Mouse (Mus musculus) naive thymus-derived CD4-positive, alpha-beta T cell, adult 2 months (primary cell): Measurements from ENCODE around the gene Pkd1.
A peak's percentile ranks its signal among the peaks of the same experiment; 100 is the strongest.

Source experiments
- DNase-seq: peaks from one replicate; pipeline ENCODE4 v3.0.0-alpha.2; 2011; ENCODE audit warnings: low read depth

The Pkd1 gene

DNA sequence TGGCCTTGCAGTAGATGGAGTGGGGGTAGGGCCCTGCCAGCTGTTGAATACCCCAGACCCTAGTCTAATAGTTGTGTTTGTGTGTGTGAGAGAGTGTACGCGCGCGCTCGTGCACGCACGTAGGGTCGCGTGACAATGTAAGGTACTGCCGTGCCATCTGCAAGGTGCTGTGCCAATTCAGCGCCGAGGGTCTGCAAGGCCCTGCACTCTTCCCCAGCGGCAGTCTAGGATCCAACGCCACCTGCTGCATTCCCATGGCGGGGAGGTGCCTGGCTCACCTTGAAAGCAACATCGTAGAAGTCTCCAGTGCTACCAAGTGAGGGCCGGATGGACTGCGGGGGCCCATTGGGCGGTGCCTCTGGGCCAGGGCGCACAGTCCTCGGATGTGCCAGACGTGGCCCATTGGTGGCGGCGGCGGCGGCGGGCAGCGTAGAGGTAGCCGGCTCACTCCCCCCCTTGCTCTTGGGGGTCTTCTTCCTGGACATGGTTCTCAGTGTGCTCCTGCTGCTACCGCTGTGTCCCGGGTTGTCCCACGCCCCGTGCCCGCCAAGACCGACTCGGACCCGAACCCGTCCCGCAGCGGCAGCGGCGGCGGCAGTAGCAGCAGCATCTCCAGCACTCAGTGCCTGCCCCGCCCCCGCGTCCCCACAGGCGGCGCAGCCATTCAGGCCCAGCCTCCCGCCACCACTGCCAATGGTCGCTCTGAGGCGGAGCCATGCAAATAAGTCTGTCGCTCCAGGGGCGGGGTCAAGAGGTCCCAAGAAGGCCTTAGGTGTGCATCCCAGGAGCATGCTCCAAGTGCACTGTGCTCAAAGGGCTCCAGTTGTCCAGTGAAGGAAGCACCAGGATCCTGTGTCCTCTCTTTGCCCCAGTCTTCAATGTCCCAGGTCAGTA is 16.3 kb upstream of the Pkd1 start:
- peak; percentile 76 for DNase-seq

DNA sequence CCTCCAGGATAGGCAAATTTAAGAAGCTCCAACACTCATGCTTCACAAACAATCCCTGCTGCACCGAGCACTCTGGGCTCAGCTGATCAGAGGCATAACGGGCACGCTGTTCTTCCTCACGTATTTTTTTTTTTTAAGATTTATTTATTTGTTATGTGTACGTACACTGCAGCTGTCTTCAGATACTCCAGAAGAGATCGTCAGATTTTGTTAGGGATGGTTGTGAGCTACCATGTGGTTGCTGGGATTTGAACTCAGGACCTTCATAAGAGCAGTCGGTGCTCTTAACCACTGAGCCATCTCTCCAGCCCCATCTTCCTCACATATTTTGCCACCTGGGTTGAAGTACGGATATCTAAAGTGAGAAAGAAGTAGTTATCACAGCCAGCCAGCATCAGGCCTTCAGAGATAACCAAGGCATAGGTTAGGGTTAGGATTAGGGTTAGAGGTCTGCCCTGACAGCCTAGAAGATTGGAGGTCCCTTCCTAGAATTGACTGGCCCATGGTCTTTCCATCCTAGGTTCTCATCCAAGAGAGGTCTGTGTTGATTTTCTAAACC is 15.4 kb upstream of the Pkd1 start, which contains the start of gene Rab26:
Gene Rab26 (minus strand): TSS at position 51 of the 559 bp plus-strand sequence.
- DNase-seq = no peak

DNA sequence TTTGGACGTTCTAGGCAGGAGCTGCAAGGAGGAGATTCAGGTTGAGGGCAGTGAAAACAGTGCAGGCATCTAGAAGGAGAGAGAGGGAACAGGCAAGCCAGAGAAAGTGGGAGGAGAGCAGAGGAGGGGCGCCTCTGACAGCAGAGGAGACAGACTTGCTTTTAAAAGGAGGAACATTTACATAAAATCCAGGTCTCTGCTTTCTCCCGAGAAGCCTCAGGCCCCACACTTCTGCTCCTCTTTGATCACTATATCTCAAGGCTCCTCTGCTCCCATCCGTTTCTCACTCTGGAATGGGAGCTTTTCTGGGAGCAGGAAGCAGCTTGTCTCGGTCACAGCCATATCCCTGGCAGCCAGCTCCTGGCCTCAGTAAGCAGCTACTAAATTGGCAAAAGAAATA is 14.3 kb upstream of the Pkd1 start:
- DNase-seq = no peak

DNA sequence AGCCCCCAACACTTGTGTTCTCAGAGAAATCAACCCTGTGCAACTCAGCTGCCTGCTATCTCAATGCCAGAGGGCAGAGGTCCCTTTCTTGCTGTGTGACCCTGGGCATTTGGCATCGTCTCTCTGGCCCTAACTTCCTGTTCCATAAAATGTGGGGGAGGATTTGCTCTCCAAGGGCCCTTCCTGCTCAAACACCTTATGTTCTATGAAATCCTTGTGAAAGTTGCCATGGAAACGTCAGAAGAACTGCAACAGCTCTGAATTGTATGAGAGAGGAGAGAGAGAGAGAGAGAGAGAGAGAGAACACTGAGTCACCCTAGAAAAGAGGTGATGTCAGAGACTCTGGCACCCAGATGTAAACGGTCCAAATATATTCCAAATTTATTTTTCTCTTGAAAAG is 12.1 kb upstream of the Pkd1 start:
- DNase-seq = no peak

DNA sequence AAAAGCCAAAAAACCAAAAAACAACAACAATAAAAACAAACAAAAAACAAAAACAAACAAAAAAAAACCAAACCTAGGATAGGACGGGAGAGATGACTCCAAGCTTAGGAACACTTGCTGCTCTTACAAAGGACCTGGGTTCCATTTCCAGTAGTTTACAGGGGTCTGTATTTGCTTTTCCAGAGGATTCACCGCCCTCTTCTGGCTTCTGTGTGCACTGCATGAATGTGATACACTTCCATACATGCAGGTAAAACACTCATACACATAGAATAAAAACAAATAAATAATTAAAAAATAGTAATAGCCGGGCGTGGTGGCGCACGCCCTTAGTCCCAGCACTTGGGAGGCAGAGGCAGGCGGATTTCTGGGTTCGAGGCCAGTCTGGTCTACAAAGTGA is 10.7 kb upstream of the Pkd1 start:
- peak; percentile 60 for DNase-seq

DNA sequence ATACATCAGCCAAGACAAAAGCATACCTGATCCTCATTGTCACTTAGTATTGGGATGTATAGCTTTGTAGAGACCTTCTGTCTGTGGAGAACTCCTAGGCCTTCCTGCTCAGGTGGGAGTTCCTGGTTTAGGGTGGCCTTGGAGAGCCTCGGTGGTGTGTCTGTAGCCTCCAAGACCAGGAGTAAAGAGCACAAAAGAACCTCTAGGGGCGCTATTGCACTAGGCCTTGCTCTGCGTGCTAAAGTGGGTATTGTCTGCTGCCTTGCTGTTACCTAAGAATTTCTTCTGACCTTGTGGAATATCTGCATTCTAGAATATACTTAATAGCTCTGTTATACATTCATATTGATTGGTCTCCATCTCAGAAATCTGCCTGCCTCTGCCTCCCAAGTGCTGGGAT is 9.3 kb upstream of the Pkd1 start:
- peak; percentile 86 for DNase-seq

DNA sequence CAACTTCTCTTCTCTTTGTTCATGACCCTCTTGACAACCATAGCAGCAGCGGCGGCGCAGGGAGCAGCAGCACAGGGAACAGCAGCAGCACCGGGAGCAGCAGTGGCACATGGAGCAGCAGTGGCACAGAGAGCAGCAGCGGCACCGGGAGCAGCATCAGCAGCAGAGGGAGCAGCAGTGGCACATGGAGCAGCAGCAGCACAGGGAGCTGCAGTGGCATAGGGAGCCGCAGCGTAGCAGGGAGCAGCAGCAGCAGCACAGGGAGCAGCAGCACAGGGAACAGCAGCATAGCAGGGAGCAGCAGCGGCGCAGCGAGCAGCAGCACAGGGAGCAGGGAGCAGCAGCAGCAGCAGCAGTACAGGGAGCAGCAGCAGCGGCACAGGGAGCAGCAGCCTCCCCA is 5.0 kb upstream of the Pkd1 start:
- DNase-seq = no peak

DNA sequence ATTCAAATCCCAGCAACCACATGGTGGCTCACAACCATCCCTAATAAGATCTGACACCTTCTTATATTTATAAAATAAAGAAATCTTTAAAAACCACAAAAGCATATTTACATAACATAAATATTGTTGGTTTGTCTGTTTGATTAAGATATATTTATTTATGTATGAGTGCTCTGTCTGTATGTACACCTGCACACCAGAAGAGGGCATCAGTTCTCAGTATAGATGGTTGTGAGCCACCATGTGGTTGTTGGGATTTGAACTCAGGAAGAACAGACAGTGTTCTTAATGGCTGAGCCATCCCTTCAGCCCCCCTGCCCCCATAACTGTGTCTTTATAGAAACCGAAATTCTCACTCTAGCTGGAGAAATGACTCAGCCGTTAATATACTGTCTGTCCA is 4.4 kb upstream of the Pkd1 start:
- no peak for DNase-seq

DNA sequence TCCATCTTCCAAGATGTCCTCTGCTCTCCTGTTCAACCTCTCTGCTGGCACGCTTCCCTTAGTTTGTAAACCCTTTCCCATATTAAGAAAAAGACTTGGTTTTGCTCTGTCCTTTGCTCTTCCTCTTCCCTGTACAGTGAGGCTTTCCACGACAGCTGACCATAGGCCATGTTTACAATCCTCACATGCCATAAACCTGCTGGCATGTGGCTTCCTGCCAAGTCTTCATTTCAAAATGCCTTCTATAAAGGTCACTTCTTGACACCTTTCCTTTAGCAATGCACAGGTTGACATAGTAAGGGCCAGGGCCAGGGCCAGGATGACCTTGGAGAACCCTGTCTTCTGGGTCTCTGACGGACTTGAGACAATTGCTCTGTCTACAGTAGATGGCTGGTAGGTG is 3.4 kb upstream of the Pkd1 start:
- no peak for DNase-seq

DNA sequence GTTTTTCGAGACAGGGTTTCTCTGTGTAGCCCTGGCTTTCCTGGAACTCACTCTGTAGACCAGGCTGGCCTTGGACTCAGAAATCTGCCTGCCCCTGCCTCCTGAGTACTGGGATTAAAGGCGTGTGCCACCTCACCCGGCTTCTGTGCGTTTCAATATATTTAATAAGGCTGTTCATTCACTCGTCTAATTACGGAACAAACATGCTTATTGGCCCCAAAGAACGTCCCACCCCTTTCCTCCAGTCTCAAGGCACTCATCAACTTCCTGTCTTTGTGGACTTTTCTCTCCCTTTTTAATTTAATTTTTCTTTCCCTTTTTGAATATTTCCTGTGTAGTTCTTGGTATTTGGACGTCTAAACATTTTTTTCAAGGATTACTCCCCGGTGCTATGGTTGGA is 1.2 kb upstream of the Pkd1 start:
- DNase-seq = no peak

DNA sequence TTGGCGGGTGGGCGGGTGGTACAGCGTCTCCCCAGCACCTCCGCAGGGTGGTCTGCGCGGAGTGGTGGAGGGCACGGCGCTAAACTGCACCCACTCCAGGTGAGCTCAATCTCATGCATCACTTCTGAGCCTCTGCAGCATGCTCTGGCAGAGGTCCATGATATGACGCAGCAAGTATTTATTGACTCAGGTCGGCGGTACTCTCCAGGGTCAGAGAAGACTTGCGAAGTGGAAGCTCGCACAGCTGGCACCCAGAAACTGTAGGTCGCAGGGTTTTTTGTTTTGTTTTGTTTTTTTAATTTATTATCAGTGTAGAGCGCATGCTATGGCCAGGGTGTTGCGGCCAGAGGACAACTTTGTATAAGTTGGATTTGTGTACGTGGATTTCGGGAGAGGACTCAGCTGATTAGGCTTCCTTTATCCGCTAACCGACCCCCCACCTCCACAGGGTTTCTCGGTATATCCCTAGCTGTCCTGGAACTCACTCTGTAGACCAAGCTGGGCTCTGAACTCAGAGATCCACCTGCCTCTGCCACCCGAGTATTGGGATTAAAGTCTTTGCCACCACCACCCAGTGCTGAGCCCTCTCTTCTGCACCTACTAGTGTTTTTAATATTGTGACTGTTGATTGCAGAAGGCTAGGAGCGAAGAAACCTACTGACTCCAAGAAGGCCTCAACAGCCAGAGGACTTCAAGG is 565 bp upstream of the Pkd1 start:
- peak; percentile 78 for DNase-seq

DNA sequence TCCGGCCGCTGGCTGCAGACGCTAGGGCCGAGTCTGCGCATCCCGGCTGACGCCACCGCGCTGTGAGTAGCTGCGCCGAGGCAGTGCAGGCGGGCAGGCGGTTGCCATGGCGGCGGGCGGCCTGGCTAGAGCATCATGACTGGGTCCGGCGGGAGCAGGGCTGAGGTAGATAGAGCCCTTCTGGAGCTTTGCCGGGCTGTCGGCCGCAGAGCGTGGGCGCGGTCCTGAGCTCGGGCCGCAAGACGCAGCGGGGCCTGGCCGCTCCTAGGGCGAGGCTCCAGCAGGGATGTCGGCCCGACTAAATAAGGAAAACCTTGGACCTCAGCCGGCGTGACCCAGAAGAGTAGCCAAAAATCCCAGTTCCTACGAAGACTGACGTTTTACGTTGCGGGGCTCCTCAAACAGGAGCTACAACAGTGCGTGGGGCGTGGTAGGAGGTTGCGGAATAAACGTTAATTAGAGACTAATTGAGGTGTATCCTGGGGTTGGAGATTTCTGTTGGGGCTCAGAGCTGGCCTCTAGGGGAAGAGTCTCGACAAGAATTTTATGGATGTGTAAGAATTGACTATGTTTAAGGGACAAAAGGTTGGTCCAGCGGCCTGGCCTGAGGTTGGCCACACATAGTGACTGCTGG is 899 bp downstream of the Pkd1 start:
- no peak for DNase-seq

DNA sequence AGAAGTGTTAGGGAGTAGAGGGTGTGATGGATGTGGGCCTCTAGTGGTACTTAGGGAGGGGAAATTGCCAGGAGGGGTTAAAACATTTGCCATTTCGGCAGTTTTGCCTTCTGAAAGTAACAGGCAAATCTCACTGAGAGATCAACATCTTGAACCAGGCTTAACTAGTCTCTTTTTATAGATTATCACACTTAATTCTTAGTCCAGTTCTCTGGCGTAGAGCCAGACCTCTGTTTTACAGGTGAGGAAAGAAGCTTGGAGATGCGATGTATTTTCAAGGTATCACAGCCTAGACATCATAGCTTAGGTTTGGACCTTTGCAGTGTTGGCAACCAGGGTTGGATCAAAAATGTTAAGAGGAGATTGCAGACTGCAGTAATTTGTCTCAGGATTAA is 1.4 kb downstream of the Pkd1 start:
- no peak for DNase-seq

DNA sequence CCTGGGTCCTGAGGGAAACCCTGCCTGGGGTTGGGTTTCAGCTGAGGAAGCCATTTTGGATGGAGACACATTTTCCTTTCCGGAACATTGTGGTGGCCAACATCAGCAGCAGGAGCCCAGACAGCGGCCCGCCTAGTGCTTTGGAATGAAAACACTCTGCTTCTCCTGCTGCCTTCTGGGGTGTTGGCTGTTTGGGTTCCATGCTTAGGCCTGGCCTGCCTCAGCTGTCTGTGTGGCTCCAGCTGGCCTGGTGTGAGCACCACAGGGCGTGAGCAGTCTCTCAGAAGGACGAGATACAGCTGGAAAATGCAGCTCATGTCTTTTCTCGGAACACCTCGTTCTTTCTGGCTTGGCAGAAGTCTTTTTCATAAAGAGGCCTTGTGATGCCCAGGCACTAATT is 7.5 kb downstream of the Pkd1 start:
- DNase-seq = no peak

DNA sequence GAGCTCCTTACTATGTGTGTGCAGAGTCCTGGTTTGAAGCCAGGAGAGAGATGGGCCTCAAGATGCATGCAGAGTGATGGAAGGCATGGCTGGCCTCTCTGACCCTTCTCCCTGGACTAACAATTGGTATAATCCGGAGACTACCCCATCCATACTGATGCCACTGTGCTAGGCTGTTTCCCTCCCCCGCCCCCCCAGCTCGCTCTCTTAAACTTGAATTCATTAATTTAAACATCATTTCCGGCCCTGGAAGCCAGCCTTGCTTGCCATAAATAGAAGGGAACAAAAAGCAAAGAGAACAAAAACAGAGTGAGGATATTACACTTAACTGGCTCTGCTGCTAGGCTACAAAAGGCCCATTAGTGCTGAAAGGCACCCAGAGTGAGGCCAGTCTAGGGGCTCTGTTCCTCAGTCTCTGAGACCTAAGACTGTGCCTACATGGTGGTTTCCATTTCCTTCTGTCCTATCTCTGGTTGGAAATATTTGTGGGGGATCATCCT is 9.0 kb downstream of the Pkd1 start:
- peak; percentile 30 for DNase-seq

DNA sequence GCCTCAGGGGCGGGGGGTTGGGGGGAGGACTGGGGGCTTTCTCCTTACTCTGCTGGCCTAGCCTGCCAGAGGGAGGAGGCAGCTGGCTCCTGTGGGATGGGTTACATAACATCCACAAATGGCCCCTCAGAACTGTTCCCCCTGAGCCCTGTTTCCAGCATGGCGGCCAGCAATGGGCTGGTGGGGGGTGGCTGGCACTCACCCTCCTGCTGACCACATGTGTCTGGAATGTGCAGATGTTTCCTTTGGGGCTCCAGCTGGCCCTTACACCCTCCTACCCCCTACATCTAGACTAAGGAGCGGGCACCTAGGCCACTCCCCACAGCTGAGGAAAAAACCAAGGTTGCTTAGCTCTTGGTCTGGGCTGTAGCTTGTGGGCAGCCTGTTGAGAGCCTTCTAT is 9.5 kb downstream of the Pkd1 start:
- no peak for DNase-seq

DNA sequence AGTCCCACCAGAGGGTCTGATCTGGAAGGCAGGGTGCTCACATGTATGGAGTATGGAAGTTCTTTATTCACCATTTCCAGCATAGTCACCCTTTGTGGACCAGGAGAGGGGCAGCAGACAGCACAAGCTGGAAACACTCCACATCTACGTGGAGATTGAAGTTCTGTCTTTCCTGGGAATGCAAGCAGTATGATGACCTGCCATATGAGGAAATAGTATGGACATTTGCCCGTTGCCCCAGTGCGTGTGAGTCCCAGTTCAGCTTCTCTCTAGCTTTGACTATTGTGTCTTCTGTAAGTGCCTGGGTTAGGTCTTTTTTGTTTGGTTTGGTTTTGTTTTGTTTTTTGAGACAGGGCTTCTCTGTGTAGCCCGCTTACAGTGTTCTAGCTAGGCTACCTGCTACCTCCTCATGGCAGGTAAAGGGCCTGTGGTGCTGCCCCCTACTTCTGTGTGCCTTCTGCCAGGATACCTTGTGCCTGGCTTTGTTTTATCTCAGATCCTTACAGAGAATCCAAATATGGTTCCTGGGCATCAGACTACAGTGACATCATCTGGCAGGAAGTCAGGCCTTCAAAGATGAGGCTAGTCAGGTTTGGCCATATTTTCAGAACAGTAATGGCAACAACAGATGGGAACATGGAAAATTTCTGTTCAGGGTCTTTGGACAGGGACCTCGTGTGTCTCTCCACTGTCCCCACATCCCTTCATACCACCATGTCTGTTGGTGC is 10.8 kb downstream of the Pkd1 start:
- DNase-seq = no peak

DNA sequence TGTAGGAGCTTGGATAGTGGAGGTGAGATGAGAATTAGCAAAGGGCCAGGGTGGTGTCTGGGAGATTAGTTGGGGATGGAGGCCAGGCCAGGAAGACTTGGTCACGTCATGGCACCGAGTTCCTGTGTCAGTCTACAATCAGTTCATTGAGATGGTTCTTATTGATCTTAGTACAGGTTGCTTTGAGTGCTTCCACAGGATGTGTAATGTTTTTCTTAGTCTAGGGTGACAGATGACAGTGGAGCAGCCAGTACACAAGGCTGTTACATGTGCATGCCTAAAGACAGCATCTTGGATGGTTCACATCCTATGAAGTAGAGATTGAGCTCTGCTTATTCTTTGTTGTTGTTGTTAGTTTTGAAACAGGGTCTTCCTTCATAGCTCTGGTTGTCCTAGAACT is 12.0 kb downstream of the Pkd1 start:
- DNase-seq = peak; percentile 52

DNA sequence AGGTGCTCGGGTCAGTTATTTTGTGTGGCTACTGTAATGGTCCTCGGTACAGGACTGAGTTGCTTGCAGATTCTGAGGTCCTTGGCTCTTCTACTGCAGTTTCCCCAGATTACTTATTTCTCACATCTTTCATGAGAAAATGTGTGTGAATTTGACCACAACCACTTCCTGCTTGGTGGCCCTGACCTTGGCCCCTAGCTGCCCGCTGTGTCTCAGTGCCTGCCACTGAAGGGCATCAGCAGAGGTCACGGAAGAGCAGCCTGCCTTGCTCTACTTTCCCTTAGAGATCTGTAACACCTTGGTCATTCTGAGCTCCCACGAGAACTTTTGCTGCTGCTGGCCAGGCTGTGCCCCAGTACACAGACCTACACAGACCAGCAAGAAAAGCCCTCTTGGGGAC is 14.0 kb downstream of the Pkd1 start:
- DNase-seq = no peak

DNA sequence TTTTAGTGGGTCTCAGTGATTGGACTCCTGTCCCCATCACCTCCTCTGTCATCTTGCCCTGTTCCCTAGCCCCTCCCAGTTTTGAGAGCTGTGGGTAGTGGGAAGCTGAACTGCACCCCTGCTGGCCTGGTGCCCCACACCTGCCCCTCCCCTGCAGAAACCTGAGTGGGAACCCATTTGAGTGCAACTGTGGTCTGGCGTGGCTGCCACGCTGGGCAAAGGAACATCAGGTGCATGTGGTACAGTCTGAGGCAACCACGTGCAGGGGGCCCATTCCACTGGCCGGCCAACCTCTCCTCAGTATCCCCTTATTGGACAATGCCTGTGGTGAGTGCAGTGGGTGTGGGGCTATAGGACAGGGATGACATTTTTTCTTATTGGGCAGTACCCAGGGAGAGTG is 14.8 kb downstream of the Pkd1 start:
- DNase-seq = no peak

DNA sequence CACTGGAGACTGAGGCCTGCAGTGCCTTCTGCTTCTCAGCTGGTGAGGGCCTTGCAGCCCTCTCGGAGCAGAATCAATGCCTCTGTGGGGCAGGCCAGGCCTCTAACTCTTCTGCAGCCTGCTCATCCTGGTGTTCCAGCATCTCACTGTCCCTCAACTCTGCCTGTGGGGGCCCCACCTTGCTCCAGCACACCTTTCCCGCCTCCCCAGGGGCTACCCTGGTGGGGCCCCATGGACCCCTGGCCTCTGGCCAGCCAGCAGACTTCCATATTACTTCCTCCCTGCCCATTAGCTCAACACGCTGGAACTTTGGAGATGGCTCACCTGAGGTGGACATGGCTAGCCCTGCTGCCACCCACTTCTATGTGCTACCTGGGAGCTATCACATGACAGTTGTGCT is 15.5 kb downstream of the Pkd1 start:
- no peak for DNase-seq

DNA sequence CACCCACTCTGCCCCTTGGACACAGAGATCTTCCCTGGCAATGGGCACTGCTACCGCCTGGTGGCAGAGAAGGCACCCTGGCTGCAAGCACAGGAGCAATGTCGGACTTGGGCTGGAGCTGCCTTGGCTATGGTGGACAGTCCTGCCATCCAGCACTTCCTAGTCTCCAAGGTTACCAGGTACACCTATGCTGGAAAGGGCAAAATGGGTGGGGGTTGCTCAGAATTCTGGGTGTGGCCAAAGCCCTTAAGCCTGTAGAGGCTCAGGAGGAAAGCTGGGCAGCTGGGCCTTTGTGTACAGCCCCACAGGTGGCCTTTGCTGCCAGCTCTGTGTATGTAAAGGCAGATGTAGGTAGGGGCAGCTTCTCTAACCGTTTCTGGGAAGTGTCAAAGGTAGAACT is 16.2 kb downstream of the Pkd1 start:
- DNase-seq = no peak
